Mouse (Mus musculus) kidney, embryonic 15.5 days (tissue): ENCODE results near the gene Vmn2r57. TPM values are rescaled to one million over a fixed set of nuclear protein-coding genes. Genes with fewer than 3 reads are reported as not detected.
"Not testable (repeated sequence)": the region's sequence is repeated elsewhere in the genome, so short reads cannot be mapped to it uniquely, and the experiment has no call there.

Experiments
- ATAC-seq: fragments of 200-750 bp; cut with Nextera tagmentation; replicated peaks from 2 replicates; pipeline ENCODE4 v1.8.0; 2017; ENCODE audit warnings: moderate TSS enrichment; ENCODE audit not compliant: low FRiP score
- H3K27ac ChIP-seq: fragments of 300-500 bp; sonication (generic); 2 replicates; pipeline ENCODE4 v1.5.1; 2015; ENCODE audit warnings: mild to moderate bottlenecking, inconsistent platforms
- H3K27me3 ChIP-seq: fragments of 300-500 bp; sonication (generic); 2 replicates; pipeline ENCODE4 v1.6.1; 2015; ENCODE audit warnings: inconsistent platforms
- H3K36me3 ChIP-seq: fragments of 300-500 bp; sonication (generic); 2 replicates; pipeline ENCODE4 v1.6.1; 2015; ENCODE audit warnings: inconsistent platforms
- H3K4me1 ChIP-seq: fragments of 300-500 bp; sonication (generic); 2 replicates; pipeline ENCODE4 v1.6.1; 2015; ENCODE audit warnings: inconsistent platforms
- H3K4me2 ChIP-seq: fragments of 300-500 bp; sonication (generic); 2 replicates; pipeline ENCODE4 v1.6.1; 2015; ENCODE audit warnings: moderate library complexity, mild to moderate bottlenecking, inconsistent platforms
- H3K4me3 ChIP-seq: fragments of 300-500 bp; sonication (generic); replicated peaks from 2 replicates; pipeline ENCODE4 v1.5.1; 2015; ENCODE audit warnings: mild to moderate bottlenecking, inconsistent platforms
- H3K9ac ChIP-seq: fragments of 300-500 bp; sonication (generic); 2 replicates; pipeline ENCODE4 v1.6.1; 2015; ENCODE audit warnings: mild to moderate bottlenecking, inconsistent platforms
- H3K9me3 ChIP-seq: fragments of 300-500 bp; sonication (generic); replicated peaks from 2 replicates; pipeline ENCODE4 v1.6.1; 2016; ENCODE audit warnings: inconsistent platforms
- WGBS: fragments of 180-500 bp; shearing (Covaris S2); methylation state at CpG from one replicate; pipeline ENCODE4 v1.1.7; 2015; ENCODE audit warnings: mixed read lengths; 5-methylcytosine and 5-hydroxymethylcytosine counted together
- polyA plus RNA-seq: library from polyadenylated mRNA; unstranded; fragments of >200 nt; fragmentation: Nextera tagmentation; extraction: Ambion mirVana; gene quantifications from 2 replicates; pipeline ENCODE4 v1.2.1, GENCODE M21; 2015

The Vmn2r57 gene
- polyA plus RNA-seq = 0.16 and 0.24 TPM in 2 replicates

DNA sequence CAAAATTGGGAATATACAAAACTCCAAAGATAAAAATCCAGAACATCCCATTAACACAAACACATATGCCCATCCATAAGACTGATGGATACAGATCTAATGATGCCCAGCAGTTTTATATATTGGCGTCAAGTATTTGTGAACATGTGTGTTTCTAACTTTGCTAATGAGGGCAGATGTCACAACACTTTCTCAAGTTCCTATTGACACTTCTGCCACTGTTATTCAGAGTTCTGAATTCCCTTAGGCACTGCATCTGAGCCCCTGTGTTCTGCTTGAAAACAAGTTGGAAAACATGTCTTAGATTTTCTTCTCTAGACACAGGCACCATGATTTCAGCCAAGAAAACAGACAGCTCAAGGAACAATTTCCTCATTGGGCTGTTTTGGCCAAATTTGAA, at the start of gene Vmn2r57:
TSS of gene Vmn2r57 (minus strand) at position 101 of the 400 bp plus-strand sequence.
- not testable (repeated sequence) for H3K27ac ChIP-seq, H3K9ac ChIP-seq, ATAC-seq, H3K27me3 ChIP-seq, H3K4me1 ChIP-seq, H3K4me3 ChIP-seq, H3K4me2 ChIP-seq, H3K9me3 ChIP-seq, H3K36me3 ChIP-seq
- WGBS = 77% methylated on average over 1 of the region's 1 CpGs

DNA sequence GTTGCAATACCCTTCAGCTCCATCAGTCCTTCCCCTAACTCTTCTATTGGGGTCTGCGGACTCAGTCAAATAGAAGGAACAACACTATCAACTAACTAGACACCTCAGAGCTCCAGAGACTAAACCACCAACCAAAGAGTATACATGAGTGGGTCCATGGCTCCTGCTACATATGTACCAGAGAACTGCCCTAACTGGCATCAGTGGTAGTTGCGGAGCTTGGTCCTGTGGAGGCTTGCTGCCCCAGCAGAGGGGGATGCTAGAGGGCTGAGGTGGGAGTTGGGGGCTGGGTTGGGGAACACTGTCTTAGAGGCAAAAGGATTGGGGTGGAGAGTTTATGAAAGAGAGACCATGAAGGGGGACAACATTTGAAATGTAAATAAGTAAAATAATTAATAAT, 49.4 kb upstream of the Vmn2r57 start:
- Histone ChIP-seq H3K36me3 (peaks cover 14% of the 10 kb centered on the region), H3K9me3 (peaks cover 9% of the 10 kb centered on the region), H3K27ac (no peak overlapping the region), H3K4me1 (no peaks in the 10 kb centered on the region), H3K4me2 (no peak overlapping the region), H3K4me3 (no peak overlapping the region), H3K9ac (no peak overlapping the region), H3K27me3 (no peaks in the 10 kb centered on the region)
- no peak for ATAC-seq
- WGBS = 96% methylated on average over 2 of the region's 2 CpGs

DNA sequence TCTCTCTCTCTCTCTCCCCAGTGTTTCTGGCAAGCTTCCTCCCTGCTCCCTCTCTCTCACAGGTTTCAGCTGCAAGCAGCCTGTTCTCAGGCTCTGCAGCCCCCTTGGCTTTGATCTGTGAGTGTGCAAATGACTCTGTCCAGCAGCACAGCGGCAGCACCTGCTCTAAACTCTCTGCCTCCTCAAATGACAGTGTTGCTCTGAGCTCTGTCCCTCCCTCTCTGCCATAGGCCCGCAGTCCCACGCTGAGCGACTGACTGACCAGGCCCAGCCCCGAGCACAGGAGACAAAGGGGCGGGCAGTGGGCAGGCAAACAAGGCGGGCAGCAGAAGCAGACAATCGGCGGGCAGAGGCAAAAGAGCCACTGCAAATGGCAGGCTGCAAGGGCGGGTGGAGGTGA, 3.4 kb upstream of the Vmn2r57 start:
- H3K4me1 ChIP-seq = no peaks in the 10 kb centered on the region
- H3K27ac ChIP-seq = no peak overlapping the region
- H3K9me3 ChIP-seq = no peaks in the 10 kb centered on the region
- H3K4me2 ChIP-seq = peak overlapping the region; percentile 45
- peak; percentile 98 for ATAC-seq
- no peaks in the 10 kb centered on the region for H3K27me3 ChIP-seq
- H3K9ac ChIP-seq = no peak overlapping the region
- WGBS = 5% methylated on average over 10 of the region's 10 CpGs
- no peaks in the 10 kb centered on the region for H3K36me3 ChIP-seq
- H3K4me3 ChIP-seq = 0 out of 2 replicates have a peak overlapping the region, but pooled peaks have one; percentile 6

DNA sequence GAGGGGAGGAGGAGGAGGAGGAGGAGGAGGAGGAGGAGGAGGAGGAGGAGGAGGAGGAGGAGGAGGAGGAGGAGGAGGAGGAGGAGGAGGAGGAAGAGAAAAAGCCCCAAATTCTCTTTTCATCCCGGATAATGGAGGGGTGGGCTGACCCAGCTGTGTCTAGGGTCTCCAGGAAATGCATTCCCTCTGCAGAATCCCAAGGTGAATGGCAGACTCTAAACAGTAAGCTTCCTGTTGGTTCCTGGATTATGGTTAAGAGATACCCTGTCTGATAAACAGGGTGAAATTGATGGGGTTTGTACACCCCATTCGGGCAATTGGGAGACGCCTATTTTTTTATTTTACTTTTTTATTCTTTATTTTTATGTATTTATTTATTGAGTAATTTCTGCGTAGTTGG, 54.4 kb downstream of the Vmn2r57 start:
- 0 out of 2 replicates have a peak, but pooled peaks have one; percentile 26 for ATAC-seq
- 0 out of 2 replicates have a peak overlapping the region, but pooled peaks have one; percentile 14 for H3K4me2 ChIP-seq
- no peaks in the 10 kb centered on the region for H3K9me3 ChIP-seq
- no peaks in the 10 kb centered on the region for H3K36me3 ChIP-seq
- H3K27ac ChIP-seq = no peak overlapping the region
- H3K4me3 ChIP-seq = no peak overlapping the region
- H3K27me3 ChIP-seq = no peaks in the 10 kb centered on the region
- no peak overlapping the region for H3K9ac ChIP-seq
- WGBS = 75% methylated on average over 4 of the region's 4 CpGs
- H3K4me1 ChIP-seq = no peaks in the 10 kb centered on the region

DNA sequence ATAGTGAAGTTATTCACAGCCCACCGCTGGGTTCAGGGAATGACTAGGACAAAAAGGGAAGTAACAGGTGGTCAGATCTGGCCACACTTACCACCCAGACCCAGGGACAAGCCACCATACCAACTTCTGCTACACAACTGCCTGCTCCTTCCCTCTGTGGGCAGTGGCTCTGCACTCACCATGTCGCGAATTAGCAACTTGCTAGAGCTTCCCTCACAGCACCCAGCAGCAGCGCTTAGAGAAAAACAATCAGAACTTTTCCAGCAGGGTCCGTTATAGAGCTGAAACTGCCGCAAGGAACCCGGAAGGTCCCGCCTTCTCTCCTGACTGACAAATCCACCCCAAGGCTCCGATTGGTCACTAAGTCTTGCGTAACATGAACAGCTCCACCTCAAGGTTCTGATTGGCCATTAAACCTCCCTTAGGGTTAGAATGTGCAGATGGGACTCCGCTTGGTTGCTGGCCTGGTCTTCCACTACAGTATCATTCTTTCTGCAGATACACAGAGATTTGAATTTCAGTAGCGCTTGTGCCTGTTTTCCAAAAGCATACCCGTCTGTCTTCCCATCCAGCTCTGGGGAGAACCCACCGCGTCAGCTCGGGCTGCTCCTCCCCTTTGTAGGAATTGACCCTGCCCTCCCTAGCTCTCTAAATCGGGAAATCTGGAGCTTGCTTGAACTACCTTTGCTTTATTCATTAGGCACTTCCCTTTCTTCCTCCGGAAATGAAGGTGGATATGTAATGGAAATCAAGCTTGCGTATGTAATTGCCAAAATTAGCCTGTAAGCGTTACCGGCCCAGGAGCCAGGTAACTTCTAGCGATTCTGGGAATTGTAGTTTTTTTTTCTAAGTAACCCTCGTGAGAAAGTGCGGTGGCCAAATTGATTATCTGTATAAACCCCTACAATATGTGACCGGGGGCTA, 55.2 kb downstream of the Vmn2r57 start, which contains the start of gene AI987944:
TSS of gene AI987944 (minus strand) at position 332 of the 924 bp plus-strand sequence.
- Histone ChIP-seq H3K9me3 (no peaks in the 10 kb centered on the region), H3K27me3 (no peaks in the 10 kb centered on the region), H3K4me1 (no peaks in the 10 kb centered on the region), H3K36me3 (no peaks in the 10 kb centered on the region), H3K4me3 (peak within 1 kb of the TSS; percentile 69), H3K27ac (peak within 1 kb of the TSS; percentile 92), H3K4me2 (peak within 1 kb of the TSS; percentile 63), H3K9ac (peak within 1 kb of the TSS; percentile 62)
- WGBS = under 1% methylated on average over 25 of the region's 25 CpGs
- peak; percentile 100 for ATAC-seq

Other genes with a start within 250 kb of the Vmn2r57 start
- 12.2 and 12.3 TPM in 2 replicates for gene AI987944, start 55.3 kb downstream of the Vmn2r57 start, polyA plus RNA-seq
- 0.12 and 0.14 TPM in 2 replicates for gene Gm20449, start 50.7 kb upstream of the Vmn2r57 start, polyA plus RNA-seq
- gene AW146154, start 51.2 kb upstream of the Vmn2r57 start, polyA plus RNA-seq = 10.9 and 12.6 TPM in 2 replicates
- gene Gm6871, start 125.0 kb upstream of the Vmn2r57 start, polyA plus RNA-seq = 0.10 and 0.12 TPM in 2 replicates
- 12.5 and 15.9 TPM in 2 replicates for gene 2610021A01Rik, start 150.5 kb upstream of the Vmn2r57 start, polyA plus RNA-seq
- 10.5 and 11.7 TPM in 2 replicates for gene Zfp788, start 184.5 kb upstream of the Vmn2r57 start, polyA plus RNA-seq